Mouse (Mus musculus): ENCODE measurements around the gene Cttnbp2nl. TPM values are rescaled to one million over a fixed set of nuclear protein-coding genes. Genes with fewer than 3 reads are reported as not detected.

Cttnbp2nl gene
- total and polyA plus RNA-seq, 2 experiments from 2014 or later = 31.7 to 44.9 TPM

DNA sequence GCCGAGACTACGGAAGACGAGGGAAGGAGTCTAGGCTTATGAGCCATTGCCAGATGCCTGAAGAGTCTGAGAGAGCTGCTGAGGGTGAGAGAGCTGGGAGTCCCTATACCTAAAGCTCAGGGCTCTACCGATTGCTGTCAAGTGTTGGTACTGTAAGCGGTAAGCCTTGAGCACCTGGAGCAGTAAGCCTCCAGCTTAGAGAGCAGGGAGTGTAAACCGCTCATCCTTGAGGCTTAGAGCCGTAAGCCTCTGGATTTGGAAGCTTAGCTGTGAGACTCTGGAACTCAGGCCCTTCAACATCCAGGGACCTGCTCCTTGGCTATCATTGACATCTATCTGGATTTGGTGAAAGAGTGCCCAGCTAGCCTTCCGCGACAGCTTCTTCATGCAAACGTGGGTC lies 19.6 kb upstream of the Cttnbp2nl start:
- WGBS = 89% methylated on average over 10 of the region's 10 CpGs
- ATAC-seq (no peak), DNase-seq (no peak)
- TF ChIP-seq CTCF (IDR thresholded peaks at IDR 0.05; ENCODE audit: low read depth) = no peak
- H3K4me2 ChIP-seq (ENCODE audit: low read depth) = no peak overlapping the region
- H3K4me1 ChIP-seq (ENCODE audit: insufficient read depth) = no peaks in the 10 kb centered on the region
- no peaks in the 10 kb centered on the region for H3K27me3 ChIP-seq (ENCODE audit: insufficient read depth, low read length)
- no peaks in the 10 kb centered on the region for H3K9me3 ChIP-seq (ENCODE audit: low read length)
- no peak overlapping the region for H3K4me3 ChIP-seq (ENCODE audit: low read depth, low read length)
- H3K27ac ChIP-seq (ENCODE audit: low read depth, low read length) = no peak overlapping the region
- H3K36me3 ChIP-seq (ENCODE audit: insufficient read depth) = no peaks in the 10 kb centered on the region
- no peak overlapping the region for H3K9ac ChIP-seq

GRCm38 (mm10) chr3:105071251-105071650 lies 18.3 kb upstream of the Cttnbp2nl start:
- no peak overlapping the region for H3K4me3 ChIP-seq (ENCODE audit: low read depth, low read length)
- no peak for DNase-seq
- TF ChIP-seq CTCF (IDR thresholded peaks at IDR 0.05; ENCODE audit: low read depth) = no peak
- no peaks in the 10 kb centered on the region for H3K4me1 ChIP-seq (ENCODE audit: insufficient read depth)
- no peaks in the 10 kb centered on the region for H3K36me3 ChIP-seq (ENCODE audit: insufficient read depth)
- H3K27me3 ChIP-seq (ENCODE audit: insufficient read depth, low read length) = no peaks in the 10 kb centered on the region
- no peaks in the 10 kb centered on the region for H3K9me3 ChIP-seq (ENCODE audit: low read length)
- no peak for ATAC-seq
- H3K27ac ChIP-seq (ENCODE audit: low read depth, low read length) = no peak overlapping the region
- 94% methylated on average over 5 of the region's 5 CpGs for WGBS
- H3K4me2 ChIP-seq (ENCODE audit: low read depth) = no peak overlapping the region
- H3K9ac ChIP-seq = no peak overlapping the region

GRCm38 (mm10) chr3:105070553-105070952 lies 17.6 kb upstream of the Cttnbp2nl start:
- Histone ChIP-seq H3K4me1 (ENCODE audit: insufficient read depth) (no peaks in the 10 kb centered on the region), H3K4me2 (ENCODE audit: low read depth) (no peak overlapping the region), H3K27me3 (ENCODE audit: insufficient read depth, low read length) (no peaks in the 10 kb centered on the region), H3K9me3 (ENCODE audit: low read length) (no peaks in the 10 kb centered on the region), H3K27ac (ENCODE audit: low read depth, low read length) (no peak overlapping the region), H3K9ac (no peak overlapping the region), H3K4me3 (ENCODE audit: low read depth, low read length) (no peak overlapping the region), H3K36me3 (ENCODE audit: insufficient read depth) (no peaks in the 10 kb centered on the region)
- no peak for DNase-seq
- TF ChIP-seq CTCF (IDR thresholded peaks at IDR 0.05; ENCODE audit: low read depth) = no peak
- ATAC-seq = no peak
- 78% methylated on average over 8 of the region's 8 CpGs for WGBS

DNA sequence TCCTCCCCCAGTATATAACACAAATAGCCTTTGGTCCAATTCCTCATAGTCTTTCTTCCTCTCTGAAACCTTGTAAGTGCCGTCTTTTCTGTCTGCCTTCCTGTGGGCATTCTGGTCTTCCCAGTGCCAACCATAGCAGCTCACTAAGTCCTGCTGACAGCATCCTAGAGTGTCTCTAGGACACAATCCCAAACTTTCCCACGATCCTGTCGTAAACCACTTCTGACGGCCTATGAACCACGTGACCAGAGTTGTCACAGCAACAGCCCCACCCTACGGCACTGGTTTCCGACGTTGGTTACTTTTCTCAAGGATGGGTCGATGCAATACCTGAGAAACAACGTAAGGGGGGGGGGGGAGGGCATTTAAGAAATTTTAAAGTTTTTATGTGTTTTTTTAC lies 13.6 kb upstream of the Cttnbp2nl start, which contains the start of gene 4930564D02Rik:
4930564D02Rik (plus strand) TSS at position 301 of the 400 bp plus-strand sequence.
- H3K9me3 ChIP-seq (ENCODE audit: low read length) = no peaks in the 10 kb centered on the region
- 85% methylated on average over 10 of the region's 10 CpGs for WGBS
- no peak for ATAC-seq
- H3K4me2 ChIP-seq (ENCODE audit: low read depth) = no peak within 1 kb of the TSS
- TF ChIP-seq CTCF (IDR thresholded peaks at IDR 0.05; ENCODE audit: low read depth) = no peak
- no peaks in the 10 kb centered on the region for H3K27me3 ChIP-seq (ENCODE audit: insufficient read depth, low read length)
- H3K4me1 ChIP-seq (ENCODE audit: insufficient read depth) = no peaks in the 10 kb centered on the region
- H3K9ac ChIP-seq = no peak within 1 kb of the TSS
- H3K27ac ChIP-seq (ENCODE audit: low read depth, low read length) = no peak within 1 kb of the TSS
- no peak for DNase-seq
- no peak within 1 kb of the TSS for H3K4me3 ChIP-seq (ENCODE audit: low read depth, low read length)
- no peaks in the 10 kb centered on the region for H3K36me3 ChIP-seq (ENCODE audit: insufficient read depth)

GRCm38 (mm10) chr3:105062676-105063075 lies 9.7 kb upstream of the Cttnbp2nl start:
- no peaks in the 10 kb centered on the region for H3K36me3 ChIP-seq (ENCODE audit: insufficient read depth)
- H3K4me3 ChIP-seq (ENCODE audit: low read depth, low read length) = no peak overlapping the region
- H3K9ac ChIP-seq = no peak overlapping the region
- DNase-seq (no peak), ATAC-seq (no peak)
- H3K9me3 ChIP-seq (ENCODE audit: low read length) = no peaks in the 10 kb centered on the region
- H3K27ac ChIP-seq (ENCODE audit: low read depth, low read length) = no peak overlapping the region
- WGBS = 79% methylated on average over 9 of the region's 9 CpGs
- H3K27me3 ChIP-seq (ENCODE audit: insufficient read depth, low read length) = peaks cover 7% of the 10 kb centered on the region; the same call in 1 of the 2 replicates
- no peak for TF ChIP-seq CTCF (IDR thresholded peaks at IDR 0.05; ENCODE audit: low read depth)
- 0 out of 2 replicates have a peak, but pooled peaks cover 4% of the 10 kb centered on the region for H3K4me1 ChIP-seq (ENCODE audit: insufficient read depth)
- H3K4me2 ChIP-seq (ENCODE audit: low read depth) = no peak overlapping the region

- Histone ChIP-seq H3K27ac (ENCODE audit: low read depth, low read length) (no peak overlapping the region), H3K4me3 (ENCODE audit: low read depth, low read length) (no peak overlapping the region), H3K9ac (no peak overlapping the region), H3K36me3 (ENCODE audit: insufficient read depth) (no peaks in the 10 kb centered on the region), H3K9me3 (ENCODE audit: low read length) (no peaks in the 10 kb centered on the region), H3K4me2 (ENCODE audit: low read depth) (no peak overlapping the region), H3K4me1 (ENCODE audit: insufficient read depth) (0 out of 2 replicates have a peak, but pooled peaks cover 4% of the 10 kb centered on the region), H3K27me3 (ENCODE audit: insufficient read depth, low read length) (peaks cover 7% of the 10 kb centered on the region; the same call in 1 of the 2 replicates)
- WGBS = 77% methylated on average over 1 of the region's 1 CpGs
- ATAC-seq (no peak), DNase-seq (no peak)
- no peak for TF ChIP-seq CTCF (IDR thresholded peaks at IDR 0.05; ENCODE audit: low read depth)
Observed at GRCm38 (mm10) chr3:105061991-105062390, 9.0 kb upstream of the Cttnbp2nl start.

GRCm38 (mm10) chr3:105061496-105061895 lies 8.6 kb upstream of the Cttnbp2nl start:
- Histone ChIP-seq H3K4me3 (ENCODE audit: low read depth, low read length) (no peak overlapping the region), H3K4me2 (ENCODE audit: low read depth) (no peak overlapping the region), H3K27me3 (ENCODE audit: insufficient read depth, low read length) (peaks cover 7% of the 10 kb centered on the region; the same call in 1 of the 2 replicates), H3K9me3 (ENCODE audit: low read length) (no peaks in the 10 kb centered on the region), H3K36me3 (ENCODE audit: insufficient read depth) (no peaks in the 10 kb centered on the region), H3K4me1 (ENCODE audit: insufficient read depth) (0 out of 2 replicates have a peak, but pooled peaks cover 4% of the 10 kb centered on the region), H3K27ac (ENCODE audit: low read depth, low read length) (no peak overlapping the region), H3K9ac (no peak overlapping the region)
- no peak for ATAC-seq
- 82% methylated on average over 3 of the region's 3 CpGs for WGBS
- TF ChIP-seq CTCF (IDR thresholded peaks at IDR 0.05; ENCODE audit: low read depth) = no peak
- no peak for DNase-seq
